Mouse (Mus musculus): ENCODE measurements around the gene Abca9. TPM values are rescaled to one million over a fixed set of nuclear protein-coding genes. Genes with fewer than 3 reads are reported as not detected.

The Abca9 gene
- total RNA-seq (2021), result 10 to 100 TPM in 1 of 2 experiments, 1 to 10 TPM in 1; 8.8 to 10.2 TPM
- long read RNA-seq, experiment 1, partial matches to known transcripts, result 1 of 1 reads
- long read RNA-seq, experiment 1, other reads (novel, unspliced or antisense), result 0 of 1 reads
- long read RNA-seq, experiment 2, partial matches to known transcripts, result 2 of 2 reads
- long read RNA-seq, experiment 2, other reads (novel, unspliced or antisense), result 0 of 2 reads

DNA sequence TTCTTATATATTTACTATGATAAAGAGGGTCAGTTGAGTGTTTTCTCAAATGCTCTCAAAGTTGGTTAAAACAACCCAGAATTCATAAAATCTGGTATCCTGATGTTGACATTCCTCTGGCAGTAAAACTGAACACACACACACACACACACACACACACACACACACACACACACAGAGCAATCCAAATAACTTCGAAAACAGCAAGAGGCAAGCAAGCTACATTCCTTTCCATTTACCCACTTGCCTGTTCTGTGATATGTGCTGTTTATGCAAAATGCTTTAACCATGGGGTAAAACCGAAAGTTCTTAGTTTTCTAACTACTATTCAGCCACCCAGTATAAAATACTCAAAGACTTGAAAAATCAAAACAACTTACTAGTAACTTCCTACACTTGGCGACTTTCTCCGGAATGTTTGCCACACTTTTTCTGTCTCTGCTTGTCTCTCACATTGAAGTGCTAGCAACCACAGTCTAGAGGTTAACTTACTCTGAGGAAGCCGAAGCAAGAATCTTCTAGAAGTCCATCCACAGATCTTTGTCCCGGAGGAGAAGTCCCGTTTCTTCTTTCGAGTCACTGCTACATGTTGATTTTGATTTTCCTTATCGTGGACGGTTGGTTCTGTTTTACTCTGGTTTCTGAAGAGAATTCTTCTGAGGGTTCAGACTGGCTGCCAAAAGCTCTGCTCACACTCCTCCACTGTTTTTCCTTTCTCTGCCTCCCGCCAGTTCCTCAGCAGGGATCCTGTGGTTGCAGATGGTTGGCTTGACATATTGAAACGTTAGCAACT lies at the start of gene Abca9:
TSS of gene Abca9 (minus strand) at position 738 of the 793 bp plus-strand sequence.
- DNase-seq, result peak in 1 of 2 experiments; percentile 28
- intact Hi-C loops (cut with DNase I), result no loop called here

DNA sequence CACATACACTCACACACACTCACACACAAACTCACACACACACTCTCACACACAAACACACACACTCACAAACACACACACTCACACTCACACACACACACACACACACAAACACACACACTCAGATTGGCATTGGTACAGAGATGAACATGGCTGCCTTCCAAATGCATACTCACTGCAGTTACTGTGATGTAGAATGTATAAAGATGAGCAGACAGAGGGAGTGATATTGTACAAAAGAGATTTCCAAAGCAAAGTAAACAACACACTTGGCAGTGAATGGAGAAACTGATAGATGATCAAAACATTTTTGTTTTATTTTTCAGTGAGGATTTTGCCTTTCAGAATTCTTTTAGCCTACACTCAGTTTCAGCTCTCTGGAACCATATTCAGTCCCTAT lies 49.1 kb upstream of the Abca9 start:
- DNase-seq, result no peak
- intact Hi-C loops (cut with DNase I), result no loop called here

DNA sequence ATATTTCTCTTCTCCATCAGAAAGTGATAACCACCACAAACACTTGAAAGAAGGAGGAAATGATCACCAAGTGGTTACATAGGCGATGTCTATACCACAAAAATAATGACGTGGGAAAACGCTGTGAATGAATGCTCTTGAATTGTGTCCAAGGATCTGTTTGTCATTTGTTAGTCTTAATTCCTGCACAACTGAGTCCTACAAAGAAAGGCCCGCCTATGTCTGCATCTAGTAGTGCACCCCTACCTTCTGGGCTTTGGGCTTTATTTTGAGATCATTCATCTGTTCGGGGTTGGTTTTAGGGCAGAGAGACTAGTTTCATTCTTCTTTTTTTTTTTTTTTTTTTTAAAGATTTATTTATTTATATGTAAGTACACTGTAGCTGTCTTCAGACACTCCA lies 35.9 kb upstream of the Abca9 start:
- no peak for DNase-seq
- intact Hi-C loops (cut with DNase I), result no loop called here

DNA sequence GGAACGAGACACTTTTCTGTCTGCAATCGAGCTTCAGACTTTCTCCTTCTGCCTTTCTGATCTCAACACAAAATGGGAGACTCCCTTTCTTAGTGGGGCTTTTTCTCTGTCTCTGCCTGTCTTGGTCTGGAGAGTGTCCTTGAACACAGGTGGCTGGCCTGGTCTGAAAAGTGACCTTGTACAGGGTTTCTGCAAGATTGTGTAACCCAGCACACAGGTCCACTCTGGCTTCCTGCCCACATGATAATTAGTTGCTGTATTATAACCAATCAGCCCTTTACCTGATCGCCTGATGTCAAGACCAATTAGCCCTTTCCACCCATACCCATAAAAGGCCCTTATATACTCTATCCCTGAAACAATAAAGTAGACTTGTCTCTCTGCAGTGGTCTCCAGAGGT lies 30.9 kb upstream of the Abca9 start:
- intact Hi-C loops (cut with DNase I), result no loop called here
- DNase-seq, result no peak

DNA sequence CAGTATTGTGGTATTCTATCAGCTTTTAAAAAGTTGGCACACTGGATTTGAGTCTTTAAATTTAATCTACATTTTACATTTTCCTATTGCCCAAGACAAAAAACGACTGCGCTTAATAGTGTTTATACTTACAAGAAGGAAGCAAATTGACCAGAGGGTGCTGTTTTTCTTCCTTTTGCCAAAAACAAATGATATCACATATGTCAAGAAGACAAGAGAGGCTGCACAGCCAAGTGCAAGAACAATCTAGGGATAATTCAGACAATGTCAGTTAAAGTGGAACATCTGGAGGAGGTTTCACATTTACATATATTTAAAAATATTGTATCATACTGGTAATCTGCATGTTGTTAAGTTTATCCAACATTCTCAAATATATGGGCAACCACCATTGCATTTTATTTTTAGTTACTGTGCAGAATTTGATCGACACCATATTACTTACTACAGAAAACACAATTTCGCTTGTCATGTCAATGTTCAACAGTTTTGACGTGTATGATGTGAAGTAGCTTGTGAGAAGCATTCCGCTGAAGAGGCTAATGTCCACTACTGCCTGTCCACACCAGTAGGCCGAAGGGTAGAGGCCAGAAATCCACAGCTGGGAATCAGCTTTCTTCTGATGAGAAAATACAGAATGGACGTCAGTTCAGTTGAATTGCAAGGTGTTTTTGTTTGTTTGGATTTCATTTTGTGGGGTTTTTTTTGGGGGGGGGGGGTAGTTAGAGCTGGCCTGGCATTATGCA lies 28.7 kb upstream of the Abca9 start:
- intact Hi-C loops (cut with DNase I), result no loop called here
- no peak for DNase-seq

GRCm38 (mm10) chr11:110195310-110195709 lies 27.3 kb upstream of the Abca9 start:
- intact Hi-C loops (cut with DNase I), result no loop called here
- DNase-seq, result no peak

- intact Hi-C loops (cut with DNase I), result no loop called here
- no peak for DNase-seq
Measured at GRCm38 (mm10) chr11:110171212-110171611, 3.2 kb upstream of the Abca9 start.

GRCm38 (mm10) chr11:110165822-110166221 lies 2.2 kb downstream of the Abca9 start:
- intact Hi-C loops (cut with DNase I), result no loop called here
- DNase-seq, result no peak

- DNase-seq, result no peak
- intact Hi-C loops (cut with DNase I), result no loop called here
Measured at GRCm38 (mm10) chr11:110165409-110165808, 2.6 kb downstream of the Abca9 start.

GRCm38 (mm10) chr11:110157059-110157458 lies 10.9 kb downstream of the Abca9 start:
- no peak for DNase-seq
- intact Hi-C loops (cut with DNase I), result no loop called here

GRCm38 (mm10) chr11:110155985-110156384 lies 12.0 kb downstream of the Abca9 start:
- intact Hi-C loops (cut with DNase I), result no loop called here
- DNase-seq, result no peak

DNA sequence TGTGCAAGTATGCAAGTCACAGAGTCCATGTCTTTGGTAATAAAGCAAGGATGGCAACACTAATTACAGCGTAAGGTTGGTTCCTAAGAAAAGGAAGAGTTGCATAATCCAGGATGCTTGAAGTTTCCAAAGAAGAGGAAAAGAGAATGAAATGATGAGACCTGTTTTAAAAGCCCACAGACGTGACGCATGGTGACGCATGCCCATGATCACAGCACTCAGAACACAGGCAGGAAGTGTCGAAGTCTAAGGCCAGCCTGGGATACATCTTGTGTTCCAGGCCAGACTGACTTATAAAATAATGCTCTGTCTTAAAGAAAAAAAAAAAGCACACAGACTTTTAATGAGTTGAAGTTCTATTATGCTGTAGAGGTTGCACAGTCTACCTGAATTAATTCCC lies 20.4 kb downstream of the Abca9 start:
- intact Hi-C loops (cut with DNase I), result no loop called here
- no peak for DNase-seq

GRCm38 (mm10) chr11:110145421-110145820 lies 22.6 kb downstream of the Abca9 start:
- DNase-seq, result no peak
- intact Hi-C loops (cut with DNase I), result no loop called here

DNA sequence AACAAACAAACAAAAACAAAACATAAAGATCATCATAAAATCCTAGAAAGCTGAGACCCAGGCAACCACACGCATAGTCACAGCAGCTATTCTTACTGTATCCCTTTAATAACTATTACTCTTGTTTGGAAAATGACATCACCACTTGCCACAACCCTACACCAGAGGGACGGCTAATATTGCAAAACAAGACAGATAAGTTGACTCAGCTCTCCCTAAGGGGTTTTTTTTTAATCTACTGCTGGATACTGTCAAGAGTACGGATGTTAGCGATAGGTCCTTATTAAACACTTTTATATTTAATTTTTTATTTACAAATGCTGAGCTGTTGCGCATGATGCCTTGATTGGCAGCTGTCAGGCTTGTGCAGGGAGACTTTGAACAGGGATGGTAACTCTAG lies 37.2 kb downstream of the Abca9 start:
- intact Hi-C loops (cut with DNase I), result no loop called here
- no peak for DNase-seq

- intact Hi-C loops (cut with DNase I), result loop anchor here (2.0 kb wide), 1 partner anchor 240 kb away; no protein-coding TSS in a partner anchor
- no peak for DNase-seq
Measured at GRCm38 (mm10) chr11:110111137-110111536, 56.9 kb downstream of the Abca9 start.

DNA sequence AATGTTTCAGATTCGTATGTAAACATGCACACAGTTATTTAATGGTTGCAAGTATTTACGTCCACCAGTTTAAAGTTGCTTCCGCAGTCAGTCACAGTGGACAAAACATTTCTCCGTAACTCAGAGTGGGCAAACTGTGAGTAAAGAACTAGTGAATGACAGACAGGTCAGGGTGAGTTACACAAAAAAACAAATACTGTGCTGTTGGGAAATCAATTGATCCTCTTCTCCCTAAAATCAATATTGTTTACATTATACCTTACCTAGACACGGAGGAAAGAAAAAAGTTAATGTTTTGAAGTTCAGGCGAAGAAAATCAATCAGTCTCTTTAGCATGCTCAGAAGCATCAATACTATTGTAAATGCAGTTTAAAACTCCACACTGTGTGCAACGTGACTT lies 66.6 kb downstream of the Abca9 start:
- no peak for DNase-seq
- intact Hi-C loops (cut with DNase I), result no loop called here

GRCm38 (mm10) chr11:110098901-110099300 lies 69.1 kb downstream of the Abca9 start:
- intact Hi-C loops (cut with DNase I), result no loop called here
- DNase-seq, result no peak

DNA sequence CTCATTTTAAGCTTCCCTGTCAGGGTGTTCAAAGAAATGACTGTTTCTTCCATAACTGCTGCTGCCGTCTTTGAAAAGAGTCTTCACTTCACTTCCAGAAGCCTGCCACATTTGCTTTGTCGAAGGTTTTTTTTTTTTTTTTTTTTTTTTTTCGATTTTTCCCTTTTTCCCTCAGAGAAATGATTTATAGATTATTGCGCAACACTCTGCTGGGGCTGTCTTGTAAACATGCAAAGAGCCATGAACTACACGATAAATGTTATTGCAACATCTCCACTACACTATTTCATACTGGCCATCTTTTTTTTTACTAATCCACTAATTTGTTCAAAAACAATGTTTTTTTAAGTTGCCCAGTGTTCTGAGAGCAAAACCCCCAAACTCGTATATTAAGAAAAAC lies 70.5 kb downstream of the Abca9 start:
- no peak for DNase-seq
- intact Hi-C loops (cut with DNase I), result no loop called here

DNA sequence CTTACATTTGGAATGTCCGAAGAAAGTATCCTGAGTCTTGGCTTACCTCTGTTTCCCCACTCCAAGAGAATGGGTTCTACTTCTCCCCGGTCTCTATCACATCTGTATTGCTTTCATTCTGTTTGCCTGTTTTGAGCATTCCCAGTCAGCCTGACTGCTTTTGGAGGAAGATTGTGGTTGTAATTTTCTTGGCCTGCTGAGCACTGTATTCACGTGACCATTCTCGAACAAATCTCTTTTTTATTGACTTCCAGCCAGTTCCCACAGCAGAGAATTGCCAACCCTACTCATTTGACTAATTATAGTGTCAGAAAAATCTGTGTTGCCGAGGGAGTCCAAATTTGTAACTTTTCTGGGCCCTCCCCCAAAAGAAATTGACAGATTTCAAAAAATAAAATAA lies 72.1 kb downstream of the Abca9 start, which contains the start of gene Abca8a:
TSS of gene Abca8a (minus strand) at position 121 of the 400 bp plus-strand sequence.
- intact Hi-C loops (cut with DNase I), result no loop called here
- DNase-seq, result peak in 1 of 2 experiments; percentile 12

- no peak for DNase-seq
- intact Hi-C loops (cut with DNase I), result no loop called here
Measured at GRCm38 (mm10) chr11:110094846-110095380, 73.1 kb downstream of the Abca9 start.

- intact Hi-C loops (cut with DNase I), result no loop called here
- DNase-seq, result peak in 1 of 2 experiments; percentile 25
Measured at GRCm38 (mm10) chr11:110094236-110094635, 73.8 kb downstream of the Abca9 start.

Data from gastrocnemius, postnatal 36 days (tissue).